Mouse (Mus musculus) limb, embryonic 15.5 days (tissue): ENCODE data around the gene D430042O09Rik. TPM values are rescaled to one million over a fixed set of nuclear protein-coding genes. Genes with fewer than 3 reads are reported as not detected.

Experiments used
- ATAC-seq: fragments of 200-750 bp; cut with Nextera tagmentation; 2 replicates; pipeline ENCODE4 v1.8.0; 2017; ENCODE audit warnings: low read depth, moderate TSS enrichment; ENCODE audit not compliant: insufficient number of reproducible peaks, low FRiP score, low TSS enrichment
- H3K27ac ChIP-seq: fragments of 300-500 bp; sonication (generic); 2 replicates; pipeline ENCODE4 v1.5.1; 2015; ENCODE audit warnings: moderate library complexity, mild to moderate bottlenecking, inconsistent platforms
- H3K27me3 ChIP-seq: fragments of 300-500 bp; sonication (generic); 2 replicates; pipeline ENCODE4 v1.6.1; 2015; ENCODE audit warnings: inconsistent platforms
- H3K36me3 ChIP-seq: fragments of 300-500 bp; sonication (generic); 2 replicates; pipeline ENCODE4 v1.6.1; 2015; ENCODE audit warnings: inconsistent platforms
- H3K4me1 ChIP-seq: fragments of 300-500 bp; sonication (generic); 2 replicates; pipeline ENCODE4 v1.6.1; 2015; ENCODE audit warnings: inconsistent platforms
- H3K4me2 ChIP-seq: fragments of 300-500 bp; sonication (generic); 2 replicates; pipeline ENCODE4 v1.6.1; 2015; ENCODE audit warnings: mild to moderate bottlenecking, inconsistent platforms
- H3K4me3 ChIP-seq: fragments of 300-500 bp; sonication (generic); 2 replicates; pipeline ENCODE4 v1.5.1; 2015; ENCODE audit warnings: mild to moderate bottlenecking, inconsistent platforms
- H3K9ac ChIP-seq: fragments of 300-500 bp; sonication (generic); 2 replicates; pipeline ENCODE4 v1.6.1; 2015; ENCODE audit warnings: inconsistent platforms
- H3K9me3 ChIP-seq: fragments of 300-500 bp; sonication (generic); 2 replicates; pipeline ENCODE4 v1.6.1; 2016; ENCODE audit warnings: inconsistent platforms
- WGBS: fragments of 180-500 bp; shearing (Covaris S2); methylation state at CpG from one replicate; pipeline ENCODE4 v1.1.7; 2015; 5-methylcytosine and 5-hydroxymethylcytosine counted together
- polyA plus RNA-seq: library from polyadenylated mRNA; unstranded; fragments of >200 nt; fragmentation: Nextera tagmentation; extraction: Ambion mirVana; gene quantifications from 2 replicates; pipeline ENCODE4 v1.2.1, GENCODE M21; 2015

The D430042O09Rik gene
- 6.4 and 6.6 TPM in 2 replicates for polyA plus RNA-seq

- Histone ChIP-seq H3K4me1 (peaks cover 30% of the 10 kb centered on the region), H3K27me3 (no peaks in the 10 kb centered on the region), H3K9ac (peak within 1 kb of the TSS; percentile 72), H3K4me2 (peak within 1 kb of the TSS; percentile 72), H3K27ac (peak within 1 kb of the TSS; percentile 89), H3K4me3 (peak within 1 kb of the TSS; percentile 94), H3K36me3 (peaks cover 17% of the 10 kb centered on the region), H3K9me3 (no peaks in the 10 kb centered on the region)
- 2% methylated on average over 45 of the region's 45 CpGs for WGBS
- peak; percentile 98 for ATAC-seq
Observed at GRCm38 (mm10) chr7:125707593-125708022, at the start of gene D430042O09Rik, which contains the start of gene Gtf3c1. D430042O09Rik (plus strand) TSS chr7:125707888. Gtf3c1 (minus strand) TSS chr7:125707780.

DNA sequence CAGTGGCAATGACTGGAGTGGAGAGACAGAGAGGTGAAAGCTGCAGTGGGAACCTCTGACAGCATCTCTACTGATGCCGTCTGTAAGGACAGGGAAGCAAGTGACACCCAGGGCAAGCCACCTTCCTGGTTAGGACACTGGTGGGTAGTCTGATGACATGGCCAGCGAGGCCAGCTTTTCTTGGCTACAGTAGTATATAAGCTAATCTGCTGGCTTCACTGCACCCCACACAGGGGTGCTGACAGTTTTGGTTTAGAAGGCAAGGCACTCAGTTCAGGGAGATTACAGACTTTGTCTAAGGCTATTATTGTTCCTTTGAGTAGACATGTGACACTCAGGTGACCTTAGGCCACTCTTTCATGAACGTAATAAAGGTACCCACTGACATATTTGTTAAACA is 44.0 kb upstream of the D430042O09Rik start:
- no peak for ATAC-seq
- no peak overlapping the region for H3K4me3 ChIP-seq

GRCm38 (mm10) chr7:125670865-125671264 is 36.8 kb upstream of the D430042O09Rik start:
- H3K36me3 ChIP-seq, result peaks cover 99% of the 10 kb centered on the region
- ATAC-seq, result no peak
- no peak overlapping the region for H3K27ac ChIP-seq
- no peak overlapping the region for H3K4me3 ChIP-seq
- H3K4me1 ChIP-seq, result no peaks in the 10 kb centered on the region
- H3K27me3 ChIP-seq, result no peaks in the 10 kb centered on the region
- no peaks in the 10 kb centered on the region for H3K9me3 ChIP-seq
- WGBS, result 86% methylated on average over 6 of the region's 6 CpGs
- H3K9ac ChIP-seq, result no peak overlapping the region
- no peak overlapping the region for H3K4me2 ChIP-seq

More for the DNA sequence above, 44.0 kb upstream of the D430042O09Rik start:
- Histone ChIP-seq H3K4me2 (no peak overlapping the region), H3K9me3 (no peaks in the 10 kb centered on the region), H3K27me3 (no peaks in the 10 kb centered on the region), H3K9ac (no peak overlapping the region), H3K27ac (no peak overlapping the region), H3K36me3 (peaks cover 93% of the 10 kb centered on the region), H3K4me1 (no peaks in the 10 kb centered on the region)
- 85% methylated on average over 3 of the region's 3 CpGs for WGBS

DNA sequence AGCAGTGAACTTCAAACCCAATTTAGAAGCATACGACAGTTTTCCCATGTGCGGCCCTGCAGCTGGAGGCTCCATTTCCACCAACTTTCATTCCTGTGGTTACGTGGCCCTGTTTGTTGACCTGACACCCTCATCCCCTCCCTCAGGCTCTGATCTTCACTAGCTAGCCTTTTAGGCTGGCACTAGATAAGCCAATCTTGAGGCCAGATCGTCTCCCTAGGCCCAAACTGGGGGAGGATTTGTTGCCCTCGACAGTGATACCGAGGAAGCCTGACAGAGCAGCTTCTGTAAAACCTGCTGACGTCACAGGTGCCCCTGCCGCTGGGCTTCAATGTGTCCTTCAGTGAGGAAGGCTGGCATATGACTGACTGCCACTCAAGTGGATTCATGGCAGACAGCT is 36.3 kb upstream of the D430042O09Rik start:
- no peak for ATAC-seq
- WGBS, result 90% methylated on average over 8 of the region's 8 CpGs
- no peak overlapping the region for H3K27ac ChIP-seq

DNA sequence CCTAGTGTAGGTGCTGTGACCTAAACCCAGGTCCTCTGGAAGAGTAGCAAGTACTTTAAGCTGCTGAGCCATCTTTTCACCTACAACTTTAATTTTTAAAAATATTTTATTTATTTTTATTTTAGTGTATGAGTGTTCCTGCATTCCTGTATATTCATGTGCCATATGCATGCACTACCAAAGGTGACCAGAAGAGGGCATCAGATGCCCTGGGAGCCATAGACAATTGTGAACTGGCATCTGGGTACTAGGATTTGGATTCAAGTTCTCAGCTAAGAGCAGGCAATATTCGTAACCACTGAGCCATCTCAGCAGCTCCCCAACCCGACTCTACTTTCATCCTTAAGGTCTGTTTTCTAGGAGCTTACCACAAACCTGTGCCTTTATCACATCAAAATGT is 32.8 kb upstream of the D430042O09Rik start:
- Histone ChIP-seq H3K27ac (no peak overlapping the region), H3K4me2 (no peak overlapping the region), H3K27me3 (no peaks in the 10 kb centered on the region), H3K9ac (no peak overlapping the region), H3K4me1 (no peaks in the 10 kb centered on the region), H3K4me3 (no peak overlapping the region), H3K9me3 (no peaks in the 10 kb centered on the region), H3K36me3 (peaks cover 99% of the 10 kb centered on the region)
- no peak for ATAC-seq
- WGBS, result 88% methylated on average over 2 of the region's 2 CpGs

More for the DNA sequence above, 36.3 kb upstream of the D430042O09Rik start:
- Histone ChIP-seq H3K9ac (no peak overlapping the region), H3K4me1 (no peaks in the 10 kb centered on the region), H3K9me3 (no peaks in the 10 kb centered on the region), H3K36me3 (peaks cover 99% of the 10 kb centered on the region), H3K4me2 (no peak overlapping the region), H3K27me3 (no peaks in the 10 kb centered on the region), H3K4me3 (no peak overlapping the region)

GRCm38 (mm10) chr7:125678756-125679155 is 28.9 kb upstream of the D430042O09Rik start:
- Histone ChIP-seq H3K9ac (no peak overlapping the region), H3K4me2 (no peak overlapping the region), H3K4me3 (no peak overlapping the region), H3K4me1 (no peaks in the 10 kb centered on the region), H3K36me3 (peaks cover 89% of the 10 kb centered on the region), H3K9me3 (no peaks in the 10 kb centered on the region), H3K27ac (no peak overlapping the region), H3K27me3 (no peaks in the 10 kb centered on the region)
- 88% methylated on average over 8 of the region's 8 CpGs for WGBS
- no peak for ATAC-seq

GRCm38 (mm10) chr7:125679936-125680335 is 27.8 kb upstream of the D430042O09Rik start:
- no peaks in the 10 kb centered on the region for H3K4me1 ChIP-seq
- H3K9ac ChIP-seq, result no peak overlapping the region
- H3K27me3 ChIP-seq, result no peaks in the 10 kb centered on the region
- H3K4me2 ChIP-seq, result no peak overlapping the region
- H3K36me3 ChIP-seq, result peaks cover 81% of the 10 kb centered on the region
- ATAC-seq, result no peak
- 93% methylated on average over 9 of the region's 9 CpGs for WGBS
- no peak overlapping the region for H3K27ac ChIP-seq
- H3K9me3 ChIP-seq, result no peaks in the 10 kb centered on the region
- no peak overlapping the region for H3K4me3 ChIP-seq

DNA sequence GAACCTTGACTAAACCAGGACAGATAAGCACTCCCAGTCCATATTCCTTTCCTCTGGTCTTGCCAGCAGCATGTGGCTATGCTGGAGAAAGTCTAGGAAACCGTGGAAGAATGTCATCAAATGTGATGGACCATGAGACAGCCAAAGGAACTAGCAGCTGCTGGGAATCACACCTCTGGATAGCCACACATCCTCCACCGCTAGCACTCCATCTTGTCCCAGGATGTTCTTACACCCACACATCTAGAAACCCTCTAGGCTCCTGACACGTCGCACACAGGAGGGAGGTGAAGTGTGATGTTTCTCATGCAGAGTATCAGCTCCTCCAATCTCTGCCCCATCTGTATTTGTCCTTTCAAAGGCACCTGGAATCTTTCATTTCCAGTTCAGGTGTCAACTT is 17.2 kb upstream of the D430042O09Rik start:
- Histone ChIP-seq H3K4me3 (no peak overlapping the region), H3K36me3 (peaks cover 88% of the 10 kb centered on the region), H3K4me1 (no peaks in the 10 kb centered on the region), H3K27me3 (no peaks in the 10 kb centered on the region), H3K4me2 (no peak overlapping the region), H3K9me3 (no peaks in the 10 kb centered on the region), H3K27ac (no peak overlapping the region), H3K9ac (no peak overlapping the region)
- no peak for ATAC-seq
- WGBS, result 83% methylated on average over 4 of the region's 4 CpGs

DNA sequence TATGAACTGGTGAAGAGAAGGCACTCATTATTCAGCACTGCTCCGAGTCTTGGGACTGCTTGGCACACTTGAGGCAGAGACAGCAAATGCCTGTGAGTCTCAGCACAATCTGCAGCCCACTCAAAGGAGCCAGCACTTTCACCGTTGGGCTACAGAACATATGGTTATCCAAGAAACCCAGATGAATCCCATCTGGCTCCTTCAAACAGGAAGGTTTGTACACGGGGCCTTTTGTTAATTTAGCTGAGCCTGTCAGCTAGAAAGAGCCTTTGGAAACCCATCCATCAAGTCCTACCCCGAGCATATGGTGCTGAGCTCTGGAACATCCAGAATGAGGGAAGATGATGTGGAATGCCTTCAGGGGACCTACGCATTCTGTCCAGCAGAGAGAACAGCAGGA is 13.6 kb upstream of the D430042O09Rik start:
- H3K4me2 ChIP-seq, result no peak overlapping the region
- H3K36me3 ChIP-seq, result peaks cover 99% of the 10 kb centered on the region
- no peak overlapping the region for H3K27ac ChIP-seq
- WGBS, result 62% methylated on average over 5 of the region's 5 CpGs
- no peak for ATAC-seq
- H3K4me1 ChIP-seq, result no peaks in the 10 kb centered on the region
- H3K9ac ChIP-seq, result no peak overlapping the region
- no peaks in the 10 kb centered on the region for H3K27me3 ChIP-seq
- 0 out of 2 replicates have a peak, but pooled peaks cover 4% of the 10 kb centered on the region for H3K9me3 ChIP-seq
- H3K4me3 ChIP-seq, result no peak overlapping the region

DNA sequence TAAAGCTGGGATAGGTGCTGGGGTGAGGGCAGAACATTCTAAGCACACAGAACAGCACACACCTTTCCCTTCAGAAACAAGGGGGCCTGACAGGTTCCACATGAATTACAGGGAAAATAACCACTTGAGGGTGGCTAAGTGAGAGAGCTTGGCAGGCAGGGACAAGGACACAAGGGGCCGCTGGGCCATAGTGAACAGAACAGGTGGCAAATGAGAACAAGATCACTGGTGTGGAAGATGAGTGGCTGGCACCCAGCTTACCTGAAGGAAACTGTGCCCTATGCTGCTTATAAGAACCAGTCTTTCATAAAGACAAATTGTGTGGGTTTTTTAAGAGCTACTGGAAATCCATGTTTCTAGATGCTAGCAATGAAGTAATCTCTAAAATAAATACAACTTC is 4.9 kb upstream of the D430042O09Rik start:
- WGBS, result 95% methylated on average over 1 of the region's 1 CpGs
- no peak for ATAC-seq
- Histone ChIP-seq H3K4me3 (no peak overlapping the region), H3K9ac (no peak overlapping the region), H3K4me1 (peaks cover 22% of the 10 kb centered on the region), H3K9me3 (0 out of 2 replicates have a peak, but pooled peaks cover 9% of the 10 kb centered on the region), H3K4me2 (no peak overlapping the region), H3K36me3 (peaks cover 64% of the 10 kb centered on the region), H3K27me3 (no peaks in the 10 kb centered on the region), H3K27ac (no peak overlapping the region)

GRCm38 (mm10) chr7:125707186-125707585 is 502 bp upstream of the D430042O09Rik start:
- ATAC-seq, result peak; percentile 73
- Histone ChIP-seq H3K36me3 (peaks cover 21% of the 10 kb centered on the region), H3K27ac (peak overlapping the region; percentile 89), H3K4me1 (peaks cover 30% of the 10 kb centered on the region), H3K4me3 (peak overlapping the region; percentile 94), H3K9ac (peak overlapping the region; percentile 72), H3K9me3 (no peaks in the 10 kb centered on the region), H3K4me2 (peak overlapping the region; percentile 72), H3K27me3 (no peaks in the 10 kb centered on the region)
- WGBS, result under 1% methylated on average over 24 of the region's 24 CpGs

DNA sequence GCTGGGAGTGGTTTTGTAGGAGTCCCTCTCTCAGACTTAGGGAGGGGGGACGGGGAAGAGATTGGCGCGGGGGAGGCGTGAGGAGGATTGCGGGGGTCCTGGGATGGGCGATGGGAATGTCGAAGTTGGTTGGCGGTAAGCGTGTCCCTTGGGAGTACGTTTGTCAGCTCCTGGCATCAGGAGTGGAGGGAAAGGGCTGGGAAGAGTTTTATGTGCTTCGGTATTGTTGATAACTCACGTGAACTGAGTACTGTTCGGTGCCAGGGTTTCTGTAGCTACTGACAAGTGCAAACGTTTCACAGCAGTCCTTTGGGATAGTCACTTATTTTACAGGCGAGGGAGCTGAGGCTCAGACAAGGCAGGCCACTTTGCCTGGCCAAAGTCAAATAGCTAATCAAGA is 412 bp downstream of the D430042O09Rik start:
- peaks cover 12% of the 10 kb centered on the region for H3K36me3 ChIP-seq
- peak overlapping the region; percentile 94 for H3K4me3 ChIP-seq
- ATAC-seq, result no peak
- peak overlapping the region; percentile 72 for H3K4me2 ChIP-seq
- peak overlapping the region; percentile 70 for H3K9ac ChIP-seq
- no peaks in the 10 kb centered on the region for H3K9me3 ChIP-seq
- WGBS, result under 1% methylated on average over 15 of the region's 15 CpGs
- no peaks in the 10 kb centered on the region for H3K27me3 ChIP-seq
- H3K27ac ChIP-seq, result peak overlapping the region; percentile 76
- peaks cover 30% of the 10 kb centered on the region for H3K4me1 ChIP-seq
